Mouse (Mus musculus) brain, embryonic 14.5 days (tissue): Measurements from ENCODE around the gene Tspoap1.

Experiments used
- CTCF ChIP-seq: fragments of 200-500 bp; IDR thresholded peaks from 2 replicates; pipeline ENCODE4 v1.5.1; 2012; ENCODE audit warnings: inconsistent platforms, mild to moderate bottlenecking, moderate library complexity, borderline replicate concordance; ENCODE audit not compliant: insufficient read depth, insufficient read length; ENCODE audit errors: extremely low read depth
- POLR2A ChIP-seq: fragments of 200-500 bp; IDR thresholded peaks from 2 replicates; pipeline ENCODE4 v1.6.1; 2012; ENCODE audit warnings: mild to moderate bottlenecking, inconsistent platforms, borderline replicate concordance; ENCODE audit not compliant: poor library complexity, insufficient read depth, insufficient read length, severe bottlenecking; ENCODE audit errors: extremely low read depth

DNA sequence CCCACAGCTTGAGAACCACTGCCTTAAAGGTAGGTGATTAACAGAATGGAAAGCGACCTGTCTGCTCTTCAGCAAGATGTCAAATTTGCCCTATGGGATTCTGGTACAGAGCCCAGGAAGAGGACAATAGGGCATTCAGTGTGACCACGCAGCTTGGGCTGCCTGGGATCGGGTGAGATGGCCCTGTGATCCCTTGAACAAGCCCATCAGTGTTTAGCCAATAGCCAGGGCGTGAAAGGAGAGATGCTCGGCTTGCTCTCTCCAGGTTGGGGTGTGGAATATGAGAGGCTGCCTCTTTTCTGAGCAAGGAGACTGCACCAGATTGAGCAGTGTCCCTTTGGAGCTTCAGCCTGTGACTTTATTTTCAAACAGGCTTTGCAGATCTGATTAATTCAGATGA lies 61.2 kb downstream of the Tspoap1 start:
- TF ChIP-seq POLR2A (no peak), CTCF (no peak)
